Mouse (Mus musculus) C2C12 (cell line): ENCODE measurements around the gene Apoa4. TPM values are rescaled to one million over a fixed set of nuclear protein-coding genes. Genes with fewer than 3 reads are reported as not detected.

Source experiments
- H3K27me3 ChIP-seq: one replicate; pipeline ENCODE4 v1.6.1; 2011; ENCODE audit not compliant: control insufficient read depth, insufficient read depth, insufficient read length
- H3K36me3 ChIP-seq: one replicate; pipeline ENCODE4 v1.6.1; 2011; ENCODE audit not compliant: control insufficient read depth, insufficient read depth
- H3K4me3 ChIP-seq: one replicate; pipeline ENCODE4 v1.5.1; 2011; ENCODE audit warnings: mild to moderate bottlenecking, control low read depth; ENCODE audit not compliant: poor library complexity, insufficient read depth, severe bottlenecking
- H3K79me2 ChIP-seq: one replicate; pipeline ENCODE4 v1.6.1; 2011; ENCODE audit not compliant: control insufficient read depth, insufficient read depth
- H3K79me3 ChIP-seq: one replicate; pipeline ENCODE4 v1.6.1; 2011; ENCODE audit warnings: low read depth, control low read depth
- H3ac ChIP-seq: one replicate; pipeline ENCODE3; 2011; ENCODE audit warnings: low read depth; ENCODE audit not compliant: control insufficient read depth, insufficient read length
- CEBPB ChIP-seq: IDR thresholded peaks from one replicate; pipeline ENCODE4 v1.6.1; 2011; ENCODE audit warnings: low read depth, mild to moderate bottlenecking, control low read depth, moderate library complexity
- CTCF ChIP-seq: IDR thresholded peaks from one replicate; pipeline ENCODE4 v1.5.1; 2011; ENCODE audit not compliant: control insufficient read depth, insufficient read depth, insufficient read length
- FOSL1 ChIP-seq: IDR thresholded peaks from one replicate; pipeline ENCODE4 v1.8.0; 2011; ENCODE audit warnings: mild to moderate bottlenecking, low read length; ENCODE audit not compliant: poor library complexity, insufficient read depth, severe bottlenecking
- MAX ChIP-seq: IDR thresholded peaks from one replicate; pipeline ENCODE4 v1.6.1; 2011; ENCODE audit warnings: mild to moderate bottlenecking, control low read depth
- MYOD1 ChIP-seq: IDR thresholded peaks from one replicate; pipeline ENCODE4 v1.6.1; 2011; ENCODE audit warnings: low read depth; ENCODE audit not compliant: control insufficient read depth, insufficient read length
- MYOG ChIP-seq: IDR thresholded peaks from one replicate; pipeline ENCODE4 v1.6.1; 2011; ENCODE audit not compliant: control insufficient read depth, insufficient read length; ENCODE audit errors: extremely low read depth
- USF1 ChIP-seq: IDR thresholded peaks from one replicate; pipeline ENCODE4 v1.6.1; 2011; ENCODE audit warnings: low read depth, mild to moderate bottlenecking, control low read depth, moderate library complexity
- long read RNA-seq, 2 experiments: library from polyadenylated mRNA; unstranded; transcript quantifications; one replicate each; pipeline ENCODE4 v2.0.0; 2019 to 2020
- polyA plus RNA-seq: library from polyadenylated mRNA; unstranded; fragments of >200 nt; fragmentation: generic; extraction: Trizol; gene quantifications from one replicate; pipeline ENCODE4 v1.2.1, GENCODE M21; 2012; ENCODE audit warnings: missing spikeins

Gene Apoa4
- not detected for polyA plus RNA-seq
- long read RNA-seq, experiment 1: 0 reads
- long read RNA-seq, experiment 2: 0 reads

- TF ChIP-seq CEBPB (no peak), USF1 (no peak), MYOD1 (no peak), MYOG (no peak), CTCF (no peak), FOSL1 (no peak)
- Histone ChIP-seq H3K27me3 (peaks cover 48% of the 10 kb centered on the region), H3ac (no peak within 1 kb of the TSS), H3K79me3 (no peaks in the 10 kb centered on the region), H3K4me3 (no peak within 1 kb of the TSS), H3K36me3 (no peaks in the 10 kb centered on the region), H3K79me2 (no peaks in the 10 kb centered on the region)
Observed at GRCm38 (mm10) chr9:46240526-46241153, at the start of gene Apoa4. Apoa4 (plus strand) TSS chr9:46240696.

DNA sequence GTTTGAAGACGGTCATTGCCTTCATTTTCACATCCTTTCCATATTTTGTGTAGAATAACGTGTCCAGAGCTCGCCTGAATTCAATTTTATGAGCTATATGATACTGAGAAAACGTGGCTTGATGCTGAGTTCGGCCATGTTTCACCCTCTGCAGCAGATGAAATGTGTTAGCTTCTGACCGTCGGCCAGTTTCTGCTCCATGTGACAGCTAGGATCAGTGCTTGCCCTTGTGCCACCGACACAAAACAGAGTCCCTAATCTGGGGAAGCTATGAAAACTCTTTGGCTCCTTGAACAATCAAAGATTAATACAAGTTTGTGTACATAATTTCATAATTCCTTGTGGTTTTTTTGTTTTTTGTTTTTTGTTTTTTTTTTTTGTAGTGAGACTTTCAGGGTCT, 49.3 kb upstream of the Apoa4 start:
- TF ChIP-seq MYOD1: no peak
- Histone ChIP-seq H3K79me2 (no peaks in the 10 kb centered on the region), H3ac (no peak overlapping the region), H3K36me3 (peaks cover 17% of the 10 kb centered on the region), H3K27me3 (no peaks in the 10 kb centered on the region), H3K79me3 (peaks cover under 1% of the 10 kb centered on the region), H3K4me3 (no peak overlapping the region)

GRCm38 (mm10) chr9:46191644-46192043, 48.9 kb upstream of the Apoa4 start:
- no peak overlapping the region for H3ac ChIP-seq
- H3K36me3 ChIP-seq: peaks cover 19% of the 10 kb centered on the region
- no peak overlapping the region for H3K4me3 ChIP-seq
- H3K79me3 ChIP-seq: no peaks in the 10 kb centered on the region
- TF ChIP-seq MAX: no peak
- TF ChIP-seq CEBPB: no peak
- no peak for TF ChIP-seq MYOD1
- no peak for TF ChIP-seq MYOG
- no peak for TF ChIP-seq USF1
- TF ChIP-seq CTCF: no peak
- no peak for TF ChIP-seq FOSL1
- no peaks in the 10 kb centered on the region for H3K27me3 ChIP-seq
- no peaks in the 10 kb centered on the region for H3K79me2 ChIP-seq

DNA sequence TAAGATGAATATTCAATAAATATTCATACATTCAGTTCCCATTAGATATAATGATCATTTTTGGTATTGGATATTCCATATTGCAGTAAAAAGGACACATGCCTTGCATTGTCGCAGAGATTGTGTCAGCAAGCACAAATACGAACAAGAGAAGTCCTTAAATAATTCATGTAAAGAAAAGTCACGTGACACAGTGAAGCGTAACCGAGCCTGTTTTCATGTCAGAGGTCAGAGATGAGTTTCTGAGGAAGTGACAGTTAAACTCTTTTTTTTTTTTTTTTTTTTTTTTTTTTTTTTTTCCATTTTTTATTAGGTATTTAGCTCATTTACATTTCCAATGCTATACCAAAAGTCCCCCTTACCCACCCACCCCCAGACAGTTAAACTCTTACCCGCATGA, 47.9 kb upstream of the Apoa4 start:
- Histone ChIP-seq H3K36me3 (peaks cover 24% of the 10 kb centered on the region), H3K79me2 (no peaks in the 10 kb centered on the region), H3K4me3 (no peak overlapping the region), H3ac (no peak overlapping the region), H3K27me3 (no peaks in the 10 kb centered on the region), H3K79me3 (no peaks in the 10 kb centered on the region)
- TF ChIP-seq MYOG: no peak
- no peak for TF ChIP-seq MAX
- no peak for TF ChIP-seq FOSL1
- no peak for TF ChIP-seq MYOD1
- TF ChIP-seq USF1: no peak
- no peak for TF ChIP-seq CTCF
- TF ChIP-seq CEBPB: no peak

- H3K36me3 ChIP-seq: peaks cover 35% of the 10 kb centered on the region
- H3K27me3 ChIP-seq: no peaks in the 10 kb centered on the region
- H3K79me2 ChIP-seq: no peaks in the 10 kb centered on the region
Observed at GRCm38 (mm10) chr9:46194809-46195208, 45.7 kb upstream of the Apoa4 start.

DNA sequence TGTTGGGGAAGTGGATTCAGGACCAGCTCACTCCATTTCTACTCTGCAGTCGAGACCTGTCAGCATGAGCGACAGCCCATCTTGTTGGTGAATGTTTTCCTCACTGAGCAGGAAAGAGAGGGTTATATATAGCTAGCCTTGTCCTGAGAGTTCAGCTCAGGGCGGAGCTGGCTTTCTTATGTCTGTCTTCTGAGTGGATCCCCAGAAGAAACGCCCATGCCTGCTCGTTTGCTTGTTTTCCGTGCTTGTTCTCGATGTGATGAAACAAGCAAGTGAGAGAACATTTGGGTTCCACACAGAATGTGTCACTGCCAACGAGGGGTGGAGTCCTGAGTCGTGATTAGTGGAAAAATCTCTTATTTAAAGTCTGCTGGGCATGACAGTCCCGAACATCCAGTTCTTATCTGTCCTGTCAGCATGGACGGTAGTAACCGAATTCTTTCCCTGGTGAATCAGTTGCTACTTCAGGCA, 43.8 kb upstream of the Apoa4 start:
- peaks cover 48% of the 10 kb centered on the region for H3K36me3 ChIP-seq
- H3K79me2 ChIP-seq: no peaks in the 10 kb centered on the region
- TF ChIP-seq MYOG: no peak
- no peak for TF ChIP-seq USF1
- no peak for TF ChIP-seq MYOD1
- no peak for TF ChIP-seq MAX
- TF ChIP-seq FOSL1: no peak
- TF ChIP-seq CEBPB: no peak
- no peak for TF ChIP-seq CTCF
- no peak overlapping the region for H3K4me3 ChIP-seq
- no peak overlapping the region for H3ac ChIP-seq
- H3K79me3 ChIP-seq: no peaks in the 10 kb centered on the region
- no peaks in the 10 kb centered on the region for H3K27me3 ChIP-seq

More at GRCm38 (mm10) chr9:46194809-46195208, 45.7 kb upstream of the Apoa4 start:
- TF ChIP-seq MAX: no peak
- TF ChIP-seq MYOG: no peak
- TF ChIP-seq USF1: no peak
- TF ChIP-seq CEBPB: no peak
- Histone ChIP-seq H3K79me3 (no peaks in the 10 kb centered on the region), H3K4me3 (no peak overlapping the region), H3ac (no peak overlapping the region)
